Mouse (Mus musculus) spleen, adult 2 months (tissue): Measurements from ENCODE around the gene Gm17949. TPM values are rescaled to one million over a fixed set of nuclear protein-coding genes. Genes with fewer than 3 reads are reported as not detected.

ENCODE experiments used
- DNase-seq, 2 experiments: peaks; one replicate each; pipeline versions ENCODE4 v3.0.0 to v3.0.0-alpha.2; 2012 to 2021; ENCODE audit warnings: low spot score in 2 of 2, low read depth in 1 of 2
- H3K27ac ChIP-seq: fragments of 200-500 bp; 2 replicates; pipeline ENCODE4 v1.5.1; 2012; ENCODE audit warnings: low read length, inconsistent platforms; ENCODE audit not compliant: insufficient read depth
- H3K27me3 ChIP-seq: fragments of 200-500 bp; 2 replicates; pipeline ENCODE4 v1.6.1; 2012; ENCODE audit warnings: mild to moderate bottlenecking, moderate library complexity, low read length, inconsistent platforms; ENCODE audit not compliant: control insufficient read depth, insufficient read depth
- H3K36me3 ChIP-seq: fragments of 200-500 bp; 2 replicates; pipeline ENCODE4 v1.6.1; 2012; ENCODE audit warnings: mild to moderate bottlenecking, low read length, inconsistent platforms; ENCODE audit not compliant: control insufficient read depth, insufficient read depth
- H3K4me1 ChIP-seq: fragments of 200-500 bp; 2 replicates; pipeline ENCODE4 v1.6.1; 2011; ENCODE audit warnings: inconsistent platforms; ENCODE audit not compliant: control insufficient read depth, insufficient read depth, insufficient read length
- H3K4me3 ChIP-seq: fragments of 200-500 bp; 2 replicates; pipeline ENCODE4 v1.5.1; 2011; ENCODE audit warnings: mild to moderate bottlenecking, inconsistent platforms; ENCODE audit not compliant: insufficient read depth, insufficient read length; ENCODE audit errors: extremely low read depth
- CTCF ChIP-seq: fragments of 200-500 bp; IDR thresholded peaks from 2 replicates; pipeline ENCODE4 v1.5.1; 2011; ENCODE audit warnings: mild to moderate bottlenecking, inconsistent platforms; ENCODE audit not compliant: insufficient read depth, insufficient read length, insufficient replicate concordance; ENCODE audit errors: extremely low read depth
- POLR2A ChIP-seq: fragments of 200-500 bp; IDR thresholded peaks from 2 replicates; pipeline ENCODE4 v1.6.1; 2011; ENCODE audit warnings: low read depth, low read length, inconsistent platforms
- WGBS: fragments of 180-500 bp; shearing (Covaris S2); methylation state at CpG from one replicate; pipeline ENCODE4 v1.1.7; 2018; 5-methylcytosine and 5-hydroxymethylcytosine counted together
- polyA plus RNA-seq: library from polyadenylated mRNA; depleted of rRNA; stranded (reverse); fragments of >200 nt; gene quantifications from 2 replicates; pipeline ENCODE4 v1.2.3, GENCODE M21; 2012

Gene Gm17949
- polyA plus RNA-seq, 1 experiment, result 0.07 TPM

DNA sequence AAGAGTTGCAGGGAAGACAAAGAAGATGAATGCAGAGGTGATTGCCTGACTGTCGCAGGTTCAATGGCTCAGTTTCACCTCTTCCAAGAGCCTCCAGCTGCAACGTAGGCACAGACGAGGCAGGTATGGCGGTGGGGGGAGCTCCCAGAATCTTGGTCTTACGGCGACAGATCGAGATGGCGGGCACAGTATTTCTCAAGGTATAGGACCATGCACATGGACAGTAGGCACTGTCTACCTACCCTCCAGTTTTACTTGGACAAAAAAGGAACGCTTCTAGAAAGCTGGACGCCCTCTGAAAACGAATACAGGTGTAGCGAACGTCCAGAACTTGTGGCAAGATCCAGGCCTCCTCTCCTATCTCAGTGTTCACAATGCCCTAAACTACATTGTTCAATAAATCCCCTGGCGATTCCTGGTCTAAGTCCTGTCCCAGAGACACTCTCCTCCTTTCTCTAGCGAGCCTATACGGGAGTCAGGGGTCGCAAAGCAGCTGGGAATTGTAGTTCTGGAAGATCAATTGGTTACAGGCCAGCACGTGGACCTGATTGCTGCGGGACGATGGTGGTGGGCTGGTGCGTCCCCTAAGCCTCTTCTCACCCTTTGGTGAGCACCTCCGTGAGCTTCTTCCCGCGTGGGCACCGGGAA, 21.7 kb upstream of the Gm17949 start:
- Histone ChIP-seq H3K27me3 (no peaks in the 10 kb centered on the region), H3K27ac (peak overlapping the region; percentile 82), H3K4me1 (peaks cover 6% of the 10 kb centered on the region; the same call in 1 of the 2 replicates), H3K4me3 (peak overlapping the region; percentile 92), H3K36me3 (peaks cover 17% of the 10 kb centered on the region)
- DNase-seq, result peak in 1 of 2 experiments; percentile 26
- no peak for TF ChIP-seq POLR2A
- no peak for TF ChIP-seq CTCF
- under 1% methylated on average over 25 of the region's 25 CpGs for WGBS

DNA sequence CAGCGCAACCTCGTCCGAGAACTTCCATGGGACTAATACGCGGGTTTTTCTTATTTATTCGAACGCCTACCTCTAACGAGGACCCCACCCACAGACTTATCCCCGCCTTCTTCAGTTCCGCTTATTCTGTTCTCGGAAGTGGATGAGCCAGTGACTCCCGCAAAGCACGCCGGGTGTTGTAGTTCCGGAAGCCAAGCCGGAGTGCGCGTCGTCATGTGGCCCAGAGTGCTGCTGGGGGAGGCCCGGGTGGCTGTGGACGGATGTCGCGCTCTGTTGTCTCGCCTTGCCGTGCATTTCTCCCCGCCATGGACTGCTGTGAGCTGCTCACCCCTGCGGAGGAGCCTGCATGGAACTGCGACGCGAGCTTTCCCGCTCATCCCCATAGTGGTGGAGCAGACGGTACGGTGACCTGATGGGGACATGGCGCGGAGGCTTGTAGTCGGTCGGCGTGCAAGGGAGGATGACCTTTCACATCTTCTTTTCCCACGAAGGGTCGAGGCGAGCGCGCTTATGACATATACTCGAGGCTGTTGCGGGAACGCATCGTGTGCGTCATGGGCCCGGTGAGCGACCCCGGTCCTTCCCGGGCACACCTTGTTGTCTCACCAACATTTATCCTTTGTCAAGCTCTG, 21.0 kb upstream of the Gm17949 start, which contains the start of gene Clpp:
Clpp (plus strand) TSS at position 191 of the 632 bp plus-strand sequence.
- no peak for TF ChIP-seq CTCF
- peak; percentile 91 for TF ChIP-seq POLR2A
- 1% methylated on average over 52 of the region's 52 CpGs for WGBS
- peak within 1 kb of the TSS; percentile 85 for H3K27ac ChIP-seq
- no peaks in the 10 kb centered on the region for H3K27me3 ChIP-seq
- peak within 1 kb of the TSS; percentile 92 for H3K4me3 ChIP-seq
- H3K36me3 ChIP-seq, result peaks cover 19% of the 10 kb centered on the region
- peaks cover 6% of the 10 kb centered on the region; the same call in 1 of the 2 replicates for H3K4me1 ChIP-seq
- peak; percentile 94 to 98 for DNase-seq

DNA sequence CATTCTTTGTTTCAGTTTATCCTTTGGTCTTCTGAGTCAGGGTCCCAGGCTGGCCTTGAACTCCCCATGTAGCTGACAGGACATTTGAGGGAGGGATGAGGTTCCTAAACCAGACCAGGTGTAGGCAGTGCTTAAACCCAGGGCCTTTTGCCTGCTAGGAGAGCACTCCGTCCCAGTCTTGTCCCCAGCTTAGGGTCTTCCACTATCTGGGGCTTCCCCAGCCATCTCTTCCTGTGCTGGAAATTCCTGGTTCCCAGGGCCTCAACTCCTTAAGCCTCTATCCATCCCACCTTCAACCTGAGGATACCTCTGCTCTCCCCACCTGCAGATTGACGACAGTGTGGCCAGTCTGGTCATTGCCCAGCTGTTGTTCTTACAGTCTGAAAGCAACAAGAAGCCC, 20.3 kb upstream of the Gm17949 start:
- DNase-seq, result no peak
- Histone ChIP-seq H3K27ac (no peak overlapping the region), H3K36me3 (peaks cover 25% of the 10 kb centered on the region), H3K4me3 (peak overlapping the region; percentile 5; the same call in 1 of the 2 replicates), H3K27me3 (no peaks in the 10 kb centered on the region), H3K4me1 (peaks cover 6% of the 10 kb centered on the region; the same call in 1 of the 2 replicates)
- WGBS, result 81% methylated on average over 2 of the region's 2 CpGs
- TF ChIP-seq CTCF (no peak), POLR2A (no peak)

DNA sequence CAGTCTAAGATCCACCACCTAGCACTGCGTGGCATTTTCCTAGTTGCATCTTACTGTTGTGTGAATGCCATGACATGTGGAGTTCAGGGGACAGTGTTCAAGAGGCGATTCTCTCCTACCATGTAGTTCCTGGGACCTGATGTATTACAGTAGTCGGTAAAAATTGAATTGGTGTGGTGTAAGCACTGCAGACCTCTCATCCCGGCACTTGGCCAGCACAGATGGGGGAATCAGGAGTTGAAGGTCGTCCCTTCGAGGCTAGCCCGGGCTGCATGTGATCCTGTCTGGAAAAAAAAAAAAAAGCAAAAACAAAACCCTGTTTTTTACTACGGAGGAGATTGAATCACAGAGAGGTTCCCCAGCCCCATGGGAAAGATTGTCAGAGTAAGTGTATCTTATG, 16.2 kb upstream of the Gm17949 start:
- Histone ChIP-seq H3K4me1 (peaks cover 6% of the 10 kb centered on the region; the same call in 1 of the 2 replicates), H3K27me3 (no peaks in the 10 kb centered on the region), H3K27ac (no peak overlapping the region), H3K4me3 (no peak overlapping the region), H3K36me3 (peaks cover 26% of the 10 kb centered on the region)
- no peak for DNase-seq
- TF ChIP-seq CTCF (no peak), POLR2A (no peak)
- WGBS, result 89% methylated on average over 8 of the region's 8 CpGs

DNA sequence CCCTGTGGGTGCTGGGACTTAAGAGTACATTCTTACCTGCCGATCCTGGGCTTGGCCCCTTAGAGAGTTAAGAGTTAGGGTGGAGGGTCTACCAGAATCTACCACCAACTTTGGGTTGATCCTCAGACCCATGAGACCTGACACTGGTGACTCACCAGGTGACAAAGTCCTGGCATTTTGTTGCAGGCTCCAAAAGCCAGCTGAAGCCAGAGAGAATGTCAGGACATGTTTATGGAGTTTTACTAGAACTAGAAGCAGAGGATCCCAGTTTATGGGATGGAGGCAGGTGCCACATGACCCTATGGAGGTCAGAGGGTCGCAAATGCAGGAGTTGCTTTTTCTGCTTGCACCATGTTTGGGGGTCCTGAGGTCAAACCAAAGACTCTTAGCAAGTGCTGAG, 14.8 kb upstream of the Gm17949 start:
- Histone ChIP-seq H3K36me3 (peaks cover 26% of the 10 kb centered on the region), H3K27ac (no peak overlapping the region), H3K27me3 (no peaks in the 10 kb centered on the region), H3K4me3 (no peak overlapping the region), H3K4me1 (no peaks in the 10 kb centered on the region; the same call in 1 of the 2 replicates)
- no peak for DNase-seq
- TF ChIP-seq CTCF (no peak), POLR2A (no peak)
- WGBS, result 56% methylated on average over 2 of the region's 2 CpGs

DNA sequence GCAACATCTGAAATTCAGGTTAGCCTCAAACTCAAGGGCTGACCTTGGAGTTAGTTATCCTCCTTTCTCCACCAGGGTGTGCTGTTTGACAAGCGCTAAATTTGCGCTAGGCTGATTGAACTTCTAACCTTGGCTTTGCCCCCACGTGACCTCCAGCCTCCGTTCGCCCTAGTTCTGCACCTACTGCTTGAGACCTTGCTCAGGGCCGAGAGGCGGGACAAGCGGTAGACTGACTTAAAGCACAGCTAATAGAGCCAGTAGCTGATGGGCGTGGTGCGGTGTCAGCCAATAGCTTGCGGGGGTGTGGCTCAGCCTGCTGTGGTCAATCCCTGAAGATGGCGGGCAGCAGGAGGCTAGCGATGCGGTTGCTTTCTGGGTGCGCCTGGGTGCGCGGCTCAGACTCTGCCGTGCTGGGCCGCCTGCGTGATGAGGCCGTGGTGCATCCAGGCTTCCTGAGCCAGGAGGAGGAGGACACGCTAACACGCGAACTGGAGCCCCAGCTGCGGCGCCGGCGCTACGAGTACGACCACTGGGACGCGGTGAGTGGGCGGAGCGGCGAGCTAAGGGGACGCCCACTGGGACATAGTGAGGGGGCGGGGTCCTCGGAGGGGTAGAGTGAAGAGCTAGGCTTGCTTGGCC, 14.1 kb upstream of the Gm17949 start, which contains the start of gene Alkbh7:
Alkbh7 (plus strand) TSS at position 311 of the 639 bp plus-strand sequence.
- Histone ChIP-seq H3K27ac (no peak within 1 kb of the TSS), H3K4me1 (no peaks in the 10 kb centered on the region; the same call in 1 of the 2 replicates), H3K4me3 (peak within 1 kb of the TSS; percentile 76), H3K27me3 (no peaks in the 10 kb centered on the region), H3K36me3 (peaks cover 26% of the 10 kb centered on the region)
- WGBS, result under 1% methylated on average over 38 of the region's 38 CpGs
- peak; percentile 98 to 99 for DNase-seq
- TF ChIP-seq CTCF (peak; percentile 73; the same call in 1 of the 2 replicates), POLR2A (peak; percentile 28; the same call in 1 of the 2 replicates)
